Mouse (Mus musculus) CH12.LX (cell line): ENCODE results near the gene Mdfic. TPM values are rescaled to one million over a fixed set of nuclear protein-coding genes. Genes with fewer than 3 reads are reported as not detected.

Experiments
- DNase-seq: peaks from one replicate; pipeline ENCODE4 v3.0.0-alpha.2; 2013; ENCODE audit errors: extremely low read depth
- H3K27ac ChIP-seq: 2 replicates; pipeline ENCODE4 v1.5.1; 2012; ENCODE audit warnings: low read depth, mild to moderate bottlenecking, control low read depth, moderate library complexity; ENCODE audit not compliant: insufficient read depth
- H3K27me3 ChIP-seq: replicated peaks from 2 replicates; pipeline ENCODE3; 2012; ENCODE audit warnings: inconsistent platforms
- H3K36me3 ChIP-seq, 2 experiments: replicated peaks in 1 of 2; 2 replicates each; pipeline versions ENCODE3 to v1.6.1; 2012; ENCODE audit warnings: inconsistent platforms in 1 of 2, low read length in 1 of 2, mild to moderate bottlenecking in 1 of 2, mixed read lengths in 1 of 2, moderate library complexity in 1 of 2; ENCODE audit not compliant: control insufficient read depth in 1 of 2, insufficient read depth in 1 of 2
- H3K4me1 ChIP-seq, 2 experiments: 2 replicates each; pipeline ENCODE4 v1.6.1; 2012; ENCODE audit warnings: inconsistent platforms in 1 of 2, moderate library complexity in 1 of 2; ENCODE audit not compliant: insufficient read depth in 2 of 2, control insufficient read depth in 1 of 2
- H3K4me2 ChIP-seq: 2 replicates; pipeline ENCODE4 v1.6.1; 2012; ENCODE audit warnings: low read depth, mild to moderate bottlenecking, control low read depth; ENCODE audit not compliant: poor library complexity, insufficient read depth, severe bottlenecking
- H3K4me3 ChIP-seq, 3 experiments: fragments of 150-350 bp in 1 of 3; sonication (generic) in 1 of 3; replicated peaks in 1 of 3; 2 replicates each; pipeline versions ENCODE3 to v1.5.1; 2011 to 2012; ENCODE audit warnings: low read depth in 2 of 3, low read length in 2 of 3, mild to moderate bottlenecking in 2 of 3, moderate library complexity in 2 of 3, control low read depth in 1 of 3, improper control_type of control experiment in 1 of 3, inconsistent platforms in 1 of 3, mixed read lengths in 1 of 3; ENCODE audit not compliant: poor library complexity in 1 of 3
- H3K79me2 ChIP-seq: replicated peaks from 2 replicates; pipeline ENCODE4 v1.6.1; 2012; ENCODE audit warnings: mild to moderate bottlenecking, moderate library complexity; ENCODE audit not compliant: control insufficient read depth, poor library complexity, insufficient read depth, severe bottlenecking; ENCODE audit errors: extremely low read depth
- H3K9ac ChIP-seq: 2 replicates; pipeline ENCODE4 v1.6.1; 2012; ENCODE audit warnings: low read depth, mild to moderate bottlenecking, control low read depth, moderate library complexity; ENCODE audit not compliant: insufficient read depth
- H3K9me3 ChIP-seq: replicated peaks from 2 replicates; pipeline ENCODE3; 2012; ENCODE audit warnings: low read length, inconsistent platforms, mixed read lengths
- BHLHE40 ChIP-seq: IDR thresholded peaks from 2 replicates; pipeline ENCODE4 v1.6.1; 2011; ENCODE audit warnings: mild to moderate bottlenecking, low read depth, low read length, improper control_type of control experiment
- CHD1 ChIP-seq: IDR thresholded peaks from 2 replicates; pipeline ENCODE4 v1.6.1; 2012; ENCODE audit warnings: low read depth, low read length, improper control_type of control experiment, inconsistent platforms
- CHD2 ChIP-seq: IDR thresholded peaks from 2 replicates; pipeline ENCODE4 v1.6.1; 2011; ENCODE audit warnings: low read length, improper control_type of control experiment
- CTCF ChIP-seq, 2 experiments: IDR thresholded peaks in 1 of 2; conservative IDR thresholded peaks in 1 of 2; 2 replicates each; pipeline ENCODE4 v1.5.1; 2011 to 2012; ENCODE audit warnings: low read depth in 2 of 2, low read length in 2 of 2, improper control_type of control experiment in 1 of 2, inconsistent platforms in 1 of 2, mild to moderate bottlenecking in 1 of 2, moderate library complexity in 1 of 2
- EP300 ChIP-seq: IDR thresholded peaks from 2 replicates; pipeline ENCODE4 v1.6.1; 2011; ENCODE audit warnings: low read length, improper control_type of control experiment
- GABPA ChIP-seq: IDR thresholded peaks from 2 replicates; pipeline ENCODE4 v1.6.1; 2012; ENCODE audit warnings: low read depth, low read length, improper control_type of control experiment, inconsistent platforms; ENCODE audit not compliant: insufficient replicate concordance
- HCFC1 ChIP-seq: IDR thresholded peaks from 2 replicates; pipeline ENCODE4 v1.6.1; 2012; ENCODE audit warnings: low read depth, mild to moderate bottlenecking, inconsistent platforms, low read length, improper control_type of control experiment
- JUN ChIP-seq: IDR thresholded peaks from 2 replicates; pipeline ENCODE4 v1.6.1; 2011; ENCODE audit warnings: low read depth, mild to moderate bottlenecking, low read length, improper control_type of control experiment, moderate library complexity; ENCODE audit not compliant: insufficient read depth
- JUND ChIP-seq: conservative IDR thresholded peaks from 2 replicates; pipeline ENCODE4 v1.6.1; 2011; ENCODE audit warnings: low read depth, low read length, improper control_type of control experiment
- KAT2A ChIP-seq: IDR thresholded peaks from 2 replicates; pipeline ENCODE4 v1.6.1; 2012; ENCODE audit warnings: low read length, improper control_type of control experiment, inconsistent platforms; ENCODE audit not compliant: insufficient replicate concordance
- MAZ ChIP-seq: IDR thresholded peaks from 2 replicates; pipeline ENCODE4 v1.6.1; 2012; ENCODE audit warnings: low read depth, mild to moderate bottlenecking, inconsistent platforms, low read length, improper control_type of control experiment, moderate library complexity
- MYC ChIP-seq: IDR thresholded peaks from 2 replicates; pipeline ENCODE4 v1.6.1; 2011; ENCODE audit warnings: low read depth, mild to moderate bottlenecking, improper control_type of control experiment, low read length
- POLR2A ChIP-seq: IDR thresholded peaks from 2 replicates; pipeline ENCODE4 v1.6.1; 2011; ENCODE audit warnings: low read depth, mild to moderate bottlenecking, improper control_type of control experiment, low read length
- POLR2AphosphoS2 ChIP-seq: IDR thresholded peaks from 2 replicates; pipeline ENCODE4 v1.6.1; 2011; ENCODE audit warnings: low read depth, low read length, improper control_type of control experiment
- RCOR1 ChIP-seq: conservative IDR thresholded peaks from 2 replicates; pipeline ENCODE4 v1.6.1; 2012; ENCODE audit warnings: low read depth, mild to moderate bottlenecking, inconsistent platforms, low read length, improper control_type of control experiment
- SMC3 ChIP-seq: IDR thresholded peaks from 2 replicates; pipeline ENCODE4 v1.6.1; 2011; ENCODE audit warnings: low read depth, low read length, improper control_type of control experiment
- TCF12 ChIP-seq: IDR thresholded peaks from 2 replicates; pipeline ENCODE4 v1.6.1; 2014; ENCODE audit warnings: low read depth, mild to moderate bottlenecking, inconsistent platforms, low read length, improper control_type of control experiment
- UBTF ChIP-seq: IDR thresholded peaks from 2 replicates; pipeline ENCODE4 v1.6.1; 2012; ENCODE audit warnings: low read depth, mild to moderate bottlenecking, inconsistent platforms, low read length, improper control_type of control experiment, moderate library complexity
- USF2 ChIP-seq: conservative IDR thresholded peaks from 2 replicates; pipeline ENCODE4 v1.6.1; 2011; ENCODE audit warnings: low read depth, low read length, improper control_type of control experiment
- ZC3H11A ChIP-seq: IDR thresholded peaks from 2 replicates; pipeline ENCODE4 v1.6.1; 2012; ENCODE audit warnings: low read depth, mild to moderate bottlenecking, inconsistent platforms, low read length, improper control_type of control experiment
- ZKSCAN1 ChIP-seq: IDR thresholded peaks from 2 replicates; pipeline ENCODE4 v1.6.1; 2012; ENCODE audit warnings: low read depth, inconsistent platforms, low read length, improper control_type of control experiment, borderline replicate concordance
- ZNF384 ChIP-seq: IDR thresholded peaks from 2 replicates; pipeline ENCODE4 v1.6.1; 2012; ENCODE audit warnings: low read depth, low read length, improper control_type of control experiment, inconsistent platforms
- dilution Hi-C: fragments of 300-500 bp; cut with MboI; formaldehyde crosslinking; loops from 2 replicates; pipeline ENCODE4 v1.14.3; 2020; ENCODE audit warnings: low sequenced_read_pairs; ENCODE audit not compliant: extremely low pct_unique_long_range_greater_than_20kb, extremely low pct_ligation_motif_present
- in situ Hi-C: fragments of 300-500 bp; cut with MboI; formaldehyde crosslinking; loops from 3 replicates; pipeline ENCODE4 v1.14.3; 2019; ENCODE audit warnings: low sequenced_read_pairs, low pct_ligation_motif_present, low pct_unique_long_range_greater_than_20kb, mixed read lengths
- polyA plus RNA-seq: library from polyadenylated mRNA; unstranded; fragments of >175 nt; gene quantifications from 2 replicates; pipeline ENCODE4 v1.2.1, GENCODE M21; 2012; ENCODE audit warnings: low read depth; ENCODE audit not compliant: insufficient read length
- total RNA-seq, 2 experiments: library from RNA; depleted of rRNA; stranded (reverse); fragments of 300-350 nt in 1 of 2; fragments of >200 nt in 1 of 2; gene quantifications; 2 replicates each; pipeline ENCODE4 v1.2.3; 2012 to 2014

The Mdfic gene
- total and polyA plus RNA-seq, 3 experiments = 8.3 to 14.7 (median 14.1) TPM

GRCm38 (mm10) chr6:15742591-15743149 lies 22.2 kb downstream of the Mdfic start:
- H3K27ac ChIP-seq = no peak overlapping the region
- H3K4me1 ChIP-seq = peaks cover 0 to 31% of the 10 kb centered on the region in 2 experiments; a peak in 2 of 4 replicates
- DNase-seq = no peak
- no peaks in the 10 kb centered on the region for H3K9me3 ChIP-seq
- in situ Hi-C loops = no loop called here
- no peak overlapping the region for H3K9ac ChIP-seq
- peaks cover 39 to 71% of the 10 kb centered on the region in 2 experiments for H3K36me3 ChIP-seq
- H3K4me2 ChIP-seq = no peak overlapping the region
- dilution Hi-C loops = no loop called here
- no peak for TF ChIP-seq POLR2AphosphoS2
- no peak for TF ChIP-seq CTCF (conservative IDR thresholded peaks at IDR 0.05 in 1 of 2, IDR thresholded peaks at IDR 0.05 in 1 of 2; ENCODE audit: low read depth in 2 of 2, low read length in 2 of 2)
- no peak for TF ChIP-seq UBTF
- no peak for TF ChIP-seq KAT2A
- TF ChIP-seq EP300 = no peak
- TF ChIP-seq RCOR1 = no peak
- H3K4me3 ChIP-seq = no peak overlapping the region
- no peaks in the 10 kb centered on the region for H3K27me3 ChIP-seq
- H3K79me2 ChIP-seq = no peaks in the 10 kb centered on the region

DNA sequence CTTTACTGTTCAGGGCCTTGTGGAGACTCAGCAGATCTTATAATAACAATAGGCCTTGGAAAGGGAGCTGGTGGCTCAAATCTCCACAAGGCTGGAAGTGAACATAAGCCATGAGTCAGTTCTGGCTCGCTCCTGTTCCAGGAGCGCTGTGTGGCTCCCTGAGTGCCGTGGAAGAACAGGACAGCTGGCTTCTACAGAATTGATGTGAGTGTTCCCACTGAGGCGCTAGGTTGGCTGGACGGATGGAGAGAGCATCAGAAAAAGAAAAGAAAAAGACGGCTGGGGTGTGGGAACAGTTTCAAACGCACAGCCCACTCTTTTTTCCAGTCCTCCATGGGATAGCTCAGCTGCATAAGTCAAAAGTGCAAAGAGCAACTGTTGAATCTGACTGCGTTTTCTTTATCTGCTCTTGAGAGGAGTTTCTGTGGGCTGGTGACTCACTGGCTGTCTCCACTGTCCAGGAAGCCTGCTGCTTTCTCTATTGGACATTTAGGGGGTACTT lies 22.9 kb downstream of the Mdfic start:
- H3K4me2 ChIP-seq = no peak overlapping the region
- H3K27ac ChIP-seq = no peak overlapping the region
- H3K79me2 ChIP-seq = no peaks in the 10 kb centered on the region
- H3K4me3 ChIP-seq = no peak overlapping the region
- in situ Hi-C loops = no loop called here
- TF ChIP-seq CTCF (conservative IDR thresholded peaks at IDR 0.05 in 1 of 2, IDR thresholded peaks at IDR 0.05 in 1 of 2; ENCODE audit: low read depth in 2 of 2, low read length in 2 of 2) = no peak
- no peak for TF ChIP-seq JUND
- TF ChIP-seq HCFC1 = no peak
- TF ChIP-seq ZNF384 = no peak
- no peak for TF ChIP-seq KAT2A
- TF ChIP-seq, all 38 proteins: peak for 0
- Histone ChIP-seq H3K9ac (no peak overlapping the region), H3K27me3 (no peaks in the 10 kb centered on the region), H3K36me3 (peaks cover 41 to 69% of the 10 kb centered on the region in 2 experiments), H3K4me1 (peaks cover 0 to 37% of the 10 kb centered on the region in 2 experiments; a peak in 2 of 4 replicates), H3K9me3 (no peaks in the 10 kb centered on the region)
- no peak for DNase-seq
- dilution Hi-C loops = no loop called here

DNA sequence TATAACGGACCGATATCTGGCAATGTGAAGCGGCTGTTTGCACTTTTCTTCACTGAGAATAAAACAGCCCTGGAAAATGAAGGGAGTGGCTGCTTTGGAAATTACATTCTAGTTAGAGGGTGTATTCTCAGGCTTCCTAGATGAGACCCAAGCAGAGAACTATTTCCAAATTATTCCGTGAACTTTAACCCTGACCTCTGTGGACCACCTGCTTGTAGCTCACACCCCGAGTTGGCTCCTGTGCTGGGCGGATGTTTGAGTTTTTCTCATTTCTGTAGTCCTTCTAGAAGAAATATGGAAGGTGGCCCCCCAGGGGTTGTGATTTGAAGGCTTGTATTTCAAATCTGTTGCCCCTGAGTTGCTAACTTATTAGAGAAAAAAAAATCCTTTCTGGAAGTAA lies 23.3 kb downstream of the Mdfic start:
- no peaks in the 10 kb centered on the region for H3K27me3 ChIP-seq
- peaks cover 0 to 38% of the 10 kb centered on the region in 2 experiments; a peak in 2 of 4 replicates for H3K4me1 ChIP-seq
- DNase-seq = no peak
- H3K27ac ChIP-seq = no peak overlapping the region
- no peaks in the 10 kb centered on the region for H3K79me2 ChIP-seq
- no peak overlapping the region for H3K9ac ChIP-seq
- dilution Hi-C loops (no loop called here), in situ Hi-C loops (no loop called here)
- H3K36me3 ChIP-seq = peaks cover 37 to 66% of the 10 kb centered on the region in 2 experiments
- no peak overlapping the region for H3K4me2 ChIP-seq
- no peaks in the 10 kb centered on the region for H3K9me3 ChIP-seq
- H3K4me3 ChIP-seq = no peak overlapping the region
- TF ChIP-seq BHLHE40 (no peak), ZKSCAN1 (no peak), CHD1 (no peak), SMC3 (no peak), TCF12 (no peak), USF2 (no peak), ZNF384 (no peak), KAT2A (no peak), CHD2 (no peak), MYC (no peak), MAZ (no peak), CTCF (conservative IDR thresholded peaks at IDR 0.05 in 1 of 2, IDR thresholded peaks at IDR 0.05 in 1 of 2; ENCODE audit: low read depth in 2 of 2, low read length in 2 of 2) (no peak), JUN (no peak), RCOR1 (no peak), POLR2AphosphoS2 (no peak), POLR2A (no peak), GABPA (no peak), ZC3H11A (no peak)
